Mouse (Mus musculus) cerebellum, adult 2 months (tissue): ENCODE measurements at regions not wholly inside any gene's neighbourhood (a gene's known extent, or its start where the extent isn't known, plus 50 kb on each side); places are given as distances from the start of the nearest gene placed in this dataset.

Experiments used
- CTCF ChIP-seq: fragments of 200-500 bp; IDR thresholded peaks from 2 replicates; pipeline ENCODE4 v1.5.1; 2011; ENCODE audit warnings: low read depth, mild to moderate bottlenecking, control low read depth, low read length, moderate library complexity, borderline replicate concordance; ENCODE audit not compliant: insufficient read depth
- POLR2A ChIP-seq: fragments of 200-500 bp; IDR thresholded peaks from 2 replicates; pipeline ENCODE4 v1.6.1; 2011; ENCODE audit warnings: low read length, control low read depth, borderline replicate concordance; ENCODE audit not compliant: insufficient read depth

DNA sequence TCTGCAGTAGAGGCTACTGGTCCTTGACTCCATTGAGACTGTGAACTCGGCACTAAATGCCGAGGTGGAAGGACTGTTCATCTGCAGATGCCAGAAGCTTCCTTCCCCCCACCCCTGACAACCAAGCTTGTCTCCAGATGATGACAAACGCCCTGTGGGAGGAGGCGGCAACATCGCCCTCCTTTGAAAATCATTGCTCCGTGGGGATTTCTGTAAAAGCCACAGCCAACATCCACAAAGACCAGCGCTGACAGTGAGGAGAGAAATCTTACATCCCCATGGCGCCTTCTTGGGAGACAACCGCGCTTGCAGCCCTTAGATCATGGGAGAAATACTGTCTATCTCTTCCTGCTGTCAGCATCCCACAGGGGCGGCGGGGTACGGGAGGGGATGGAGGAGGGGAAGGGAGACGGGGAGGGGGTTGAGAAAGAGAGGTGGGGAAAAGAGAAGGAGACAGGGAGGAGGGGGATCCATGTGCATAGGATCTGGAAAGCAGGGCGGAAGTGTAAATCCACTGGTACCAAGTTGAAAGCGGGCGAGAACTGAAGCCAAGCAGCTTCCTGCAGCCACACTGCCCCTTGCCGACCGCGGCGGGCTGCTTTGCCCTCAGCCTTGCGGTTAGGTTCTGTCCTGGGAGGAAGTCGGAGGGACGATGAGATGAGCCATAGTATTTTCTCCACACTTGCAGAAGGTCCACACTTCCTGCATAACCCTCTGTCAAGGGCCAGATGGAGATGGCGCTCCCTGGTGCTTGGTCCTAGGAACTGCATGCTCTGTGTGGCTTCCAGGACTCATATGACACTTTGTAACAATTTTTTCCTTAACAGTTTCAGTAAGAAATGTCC is 72.9 kb downstream of the Cryba4 start:
- TF ChIP-seq POLR2A, result no peak
- peak; percentile 49; the same call in 1 of the 2 replicates for TF ChIP-seq CTCF
